In genomic region chr8:109799245-109799644, GRCm38 (mm10) we compare ENCODE assay signal across 20 mouse cellular contexts. TPM values are rescaled to one million over a fixed set of nuclear protein-coding genes. Genes with fewer than 3 reads are reported as not detected.
A peak's percentile ranks its signal among the peaks of the same experiment; 100 is the strongest.
DNase-seq lines count a peak whose midpoint lies in the region; ATAC-seq lines count a peak whose summit lies in the region.
"Had no signal": no experiment of that assay in that cellular context is flagged by ENCODE, and none has a peak within 500 bp of the region (broad histone marks: within the 10 kb centered on the region; RNA-seq: fewer than 3 reads in every experiment).

No protein-coding gene starts in this region.

- H3K9me3 ChIP-seq in kidney, embryonic 15.5 days (replicated peaks): no peaks in the 10 kb centered on the region
- no peaks in the 10 kb centered on the region for H3K9me3 ChIP-seq in kidney, embryonic 16.5 days (ENCODE audit: low read length)
- no peaks in the 10 kb centered on the region for H3K9me3 ChIP-seq in intestine, embryonic 16.5 days (ENCODE audit: control insufficient read depth, low read length)
- H3K9me3 ChIP-seq in forebrain, embryonic 13.5 days (replicated peaks): no peaks in the 10 kb centered on the region
- H3K9me3 ChIP-seq: embryonic facial prominence, embryonic 13.5 days; forebrain, embryonic 12.5 days; heart, embryonic 13.5 days; hindbrain, embryonic 12.5 days had no signal

- H3K4me3 ChIP-seq in kidney, embryonic 15.5 days (replicated peaks): no peak overlapping the region
- no peak overlapping the region for H3K4me3 ChIP-seq in kidney, embryonic 16.5 days (ENCODE audit: low read length)
- H3K4me3 ChIP-seq in intestine, embryonic 16.5 days (ENCODE audit: low read length): no peak overlapping the region
- no peak overlapping the region for H3K4me3 ChIP-seq in forebrain, embryonic 13.5 days
- H3K4me3 ChIP-seq: embryonic facial prominence, embryonic 13.5 days; forebrain, embryonic 12.5 days; heart, embryonic 13.5 days; hindbrain, embryonic 12.5 days had no signal

- no peaks in the 10 kb centered on the region for H3K27me3 ChIP-seq in kidney, embryonic 15.5 days
- H3K27me3 ChIP-seq in kidney, embryonic 16.5 days (ENCODE audit: insufficient read depth, low read length): no peaks in the 10 kb centered on the region
- H3K27me3 ChIP-seq in intestine, embryonic 16.5 days (replicated peaks; ENCODE audit: control insufficient read depth, insufficient read depth, low read length): no peaks in the 10 kb centered on the region
- no peaks in the 10 kb centered on the region for H3K27me3 ChIP-seq in forebrain, embryonic 13.5 days
- H3K27me3 ChIP-seq: embryonic facial prominence, embryonic 13.5 days; forebrain, embryonic 12.5 days; heart, embryonic 13.5 days; hindbrain, embryonic 12.5 days had no signal

- peaks cover 16% of the 10 kb centered on the region; the same call in 1 of the 2 replicates for H3K4me1 ChIP-seq in kidney, embryonic 15.5 days
- peaks cover 13% of the 10 kb centered on the region for H3K4me1 ChIP-seq in kidney, embryonic 16.5 days (ENCODE audit: insufficient read depth, low read length)
- peaks cover 12% of the 10 kb centered on the region; the same call in 1 of the 2 replicates for H3K4me1 ChIP-seq in intestine, embryonic 16.5 days (ENCODE audit: control insufficient read depth, insufficient read depth, low read length)
- H3K4me1 ChIP-seq in forebrain, embryonic 13.5 days: no peaks in the 10 kb centered on the region
- H3K4me1 ChIP-seq: embryonic facial prominence, embryonic 13.5 days; forebrain, embryonic 12.5 days; hindbrain, embryonic 12.5 days had no signal

- WGBS in kidney, embryonic 15.5 days: 50% methylated on average over 4 of the region's 4 CpGs
- WGBS in kidney, embryonic 16.5 days: 46% methylated on average over 4 of the region's 4 CpGs
- WGBS in intestine, embryonic 16.5 days: 45% methylated on average over 4 of the region's 4 CpGs
- WGBS in forebrain, embryonic 13.5 days: 86% methylated on average over 4 of the region's 4 CpGs

- peaks cover 5% of the 10 kb centered on the region; the same call in 1 of the 2 replicates for H3K36me3 ChIP-seq in kidney, embryonic 15.5 days
- 0 out of 2 replicates have a peak, but pooled peaks cover 7% of the 10 kb centered on the region for H3K36me3 ChIP-seq in kidney, embryonic 16.5 days (ENCODE audit: insufficient read depth, low read length)
- no peaks in the 10 kb centered on the region for H3K36me3 ChIP-seq in intestine, embryonic 16.5 days (ENCODE audit: control insufficient read depth, insufficient read depth, low read length)
- peaks cover 9% of the 10 kb centered on the region for H3K36me3 ChIP-seq in forebrain, embryonic 13.5 days (ENCODE audit: poor library complexity, severe bottlenecking)

- intact Hi-C loops in heart, postnatal 25 days (cut with DNase I): no loop called here

- no peak for ATAC-seq in kidney, embryonic 15.5 days (replicated peaks; ENCODE audit: low FRiP score)
- no peak for ATAC-seq in kidney, embryonic 16.5 days (ENCODE audit: low FRiP score, low TSS enrichment)
- ATAC-seq in intestine, embryonic 16.5 days: peak; percentile 52
- no peak for ATAC-seq in forebrain, embryonic 13.5 days
- ATAC-seq: forebrain, postnatal 0 days; hindbrain, embryonic 16.5 days; inflammation-experienced regulatory T-cells, adult 6 months had no signal

- no peak overlapping the region for H3K9ac ChIP-seq in kidney, embryonic 15.5 days
- H3K9ac ChIP-seq in kidney, embryonic 16.5 days (replicated peaks; ENCODE audit: low read length): no peak overlapping the region
- H3K9ac ChIP-seq in intestine, embryonic 16.5 days (ENCODE audit: low read depth, low read length): no peak overlapping the region
- no peak overlapping the region for H3K9ac ChIP-seq in forebrain, embryonic 13.5 days
- H3K9ac ChIP-seq: embryonic facial prominence, embryonic 13.5 days; forebrain, embryonic 12.5 days; forebrain, postnatal 0 days; heart, embryonic 13.5 days; hindbrain, embryonic 12.5 days had no signal

- no peak overlapping the region for H3K4me2 ChIP-seq in kidney, embryonic 15.5 days
- H3K4me2 ChIP-seq in kidney, embryonic 16.5 days (replicated peaks; ENCODE audit: low read depth, low read length): no peak overlapping the region
- H3K4me2 ChIP-seq in intestine, embryonic 16.5 days (ENCODE audit: low read depth, low read length): no peak overlapping the region
- H3K4me2 ChIP-seq in forebrain, embryonic 13.5 days: no peak overlapping the region
- H3K4me2 ChIP-seq: embryonic facial prominence, embryonic 13.5 days; forebrain, embryonic 12.5 days; heart, embryonic 13.5 days; hindbrain, embryonic 12.5 days had no signal

- DNase-seq in heart, adult 11 months: peak; percentile 64
- DNase-seq in heart, postnatal 25 days (ENCODE audit: low spot score): no peak
- no peak for DNase-seq in layer of hippocampus, adult 8-10 months (ENCODE audit: low spot score in 2 of 2)
- DNase-seq: adrenal gland, postnatal 10 days; cerebellum, adult 18-20 months; cerebellum, adult 9-11 months; cerebellum, postnatal 36 days; forebrain, postnatal 0 days; gastrocnemius, postnatal 25 days; heart, postnatal 36 days had no signal

- H3K27ac ChIP-seq in kidney, embryonic 15.5 days: peak overlapping the region; percentile 25; the same call in 1 of the 2 replicates
- H3K27ac ChIP-seq in kidney, embryonic 16.5 days (ENCODE audit: low read length): no peak overlapping the region
- peak overlapping the region; percentile 46 for H3K27ac ChIP-seq in intestine, embryonic 16.5 days (ENCODE audit: low read length)
- no peak overlapping the region for H3K27ac ChIP-seq in forebrain, embryonic 13.5 days
- H3K27ac ChIP-seq: embryonic facial prominence, embryonic 13.5 days; heart, embryonic 13.5 days; hindbrain, embryonic 12.5 days had no signal

RNA-seq across cellular contexts. Expression of gene Ap1g1, which starts 20.9 kb away (rescaled TPM):
- 10 to 100 TPM; 38.0 to 41.4 TPM for total RNA-seq in heart, postnatal 25 days (2021)
- polyA plus RNA-seq in kidney, embryonic 15.5 days (2015; fragmentation: Nextera tagmentation; extraction: Ambion mirVana): 45.4 TPM in 2 replicates
- 46.6 and 53.6 TPM in 2 replicates for polyA plus RNA-seq in kidney, embryonic 16.5 days (2015; fragmentation: Nextera tagmentation; extraction: Ambion mirVana)
- polyA plus RNA-seq in intestine, embryonic 16.5 days (2015; fragmentation: Nextera tagmentation; extraction: Ambion mirVana): 31.3 and 36.7 TPM in 2 replicates
- polyA plus RNA-seq in forebrain, embryonic 13.5 days (2015; fragmentation: Nextera tagmentation; extraction: Ambion mirVana): 45.7 and 50.6 TPM in 2 replicates
- total RNA-seq in layer of hippocampus, adult 8-10 months (2022): 100 to 1,000 TPM in 1 of 4 experiments, 10 to 100 TPM in 3; 79.6 to 103 (median 87.9) TPM

Comparison
In these comparisons a context has a peak if more than half of its experiments do, and no peak if none do; other contexts are left out.
1. H3K27ac ChIP-seq: peak in kidney, embryonic 15.5 days (single experiment) and intestine, embryonic 16.5 days (single experiment); none in kidney, embryonic 16.5 days (single experiment) and forebrain, embryonic 13.5 days (single experiment).